Mouse (Mus musculus) intestine, embryonic 16.5 days (tissue): ENCODE measurements around the gene Tmem86a. TPM values are rescaled to one million over a fixed set of nuclear protein-coding genes. Genes with fewer than 3 reads are reported as not detected.
A peak's percentile ranks its signal among the peaks of the same experiment; 100 is the strongest.

ENCODE experiments used
- ATAC-seq: fragments of 200-750 bp; cut with Nextera tagmentation; 2 replicates; pipeline ENCODE4 v1.8.0; 2017; ENCODE audit warnings: moderate TSS enrichment, moderate library complexity
- H3K27ac ChIP-seq: fragments of 300-500 bp; sonication (generic); 2 replicates; pipeline ENCODE4 v1.5.1; 2014; ENCODE audit warnings: mild to moderate bottlenecking, low read length
- H3K27me3 ChIP-seq: fragments of 300-500 bp; sonication (generic); replicated peaks from 2 replicates; pipeline ENCODE4 v1.6.1; 2014; ENCODE audit warnings: low read length, control low read depth, mixed read lengths; ENCODE audit not compliant: control insufficient read depth, insufficient read depth
- H3K36me3 ChIP-seq: fragments of 300-500 bp; sonication (generic); 2 replicates; pipeline ENCODE4 v1.6.1; 2014; ENCODE audit warnings: low read length, control low read depth; ENCODE audit not compliant: control insufficient read depth, insufficient read depth
- H3K4me1 ChIP-seq: fragments of 300-500 bp; sonication (generic); 2 replicates; pipeline ENCODE4 v1.6.1; 2014; ENCODE audit warnings: low read length, control low read depth, mixed read lengths; ENCODE audit not compliant: control insufficient read depth, insufficient read depth
- H3K4me2 ChIP-seq: fragments of 300-500 bp; sonication (generic); 2 replicates; pipeline ENCODE4 v1.6.1; 2014; ENCODE audit warnings: low read depth, low read length, control low read depth
- H3K4me3 ChIP-seq: fragments of 300-500 bp; sonication (generic); 2 replicates; pipeline ENCODE4 v1.5.1; 2014; ENCODE audit warnings: mild to moderate bottlenecking, low read length
- H3K9ac ChIP-seq: fragments of 300-500 bp; sonication (generic); 2 replicates; pipeline ENCODE4 v1.6.1; 2014; ENCODE audit warnings: low read depth, low read length
- H3K9me3 ChIP-seq: fragments of 300-500 bp; sonication (generic); 2 replicates; pipeline ENCODE4 v1.6.1; 2016; ENCODE audit warnings: low read length, control low read depth; ENCODE audit not compliant: control insufficient read depth
- WGBS: fragments of 180-500 bp; shearing (Covaris S2); extraction: QIAGEN DNeasy Blood & Tissue Kit; methylation state at CpG from one replicate; pipeline ENCODE4 v1.1.7; 2014; 5-methylcytosine and 5-hydroxymethylcytosine counted together
- polyA plus RNA-seq: library from polyadenylated mRNA; unstranded; fragments of >200 nt; fragmentation: Nextera tagmentation; extraction: Ambion mirVana; gene quantifications from 2 replicates; pipeline ENCODE4 v1.2.1, GENCODE M21; 2015

Tmem86a gene
- polyA plus RNA-seq: 59.3 and 63.1 TPM in 2 replicates

DNA sequence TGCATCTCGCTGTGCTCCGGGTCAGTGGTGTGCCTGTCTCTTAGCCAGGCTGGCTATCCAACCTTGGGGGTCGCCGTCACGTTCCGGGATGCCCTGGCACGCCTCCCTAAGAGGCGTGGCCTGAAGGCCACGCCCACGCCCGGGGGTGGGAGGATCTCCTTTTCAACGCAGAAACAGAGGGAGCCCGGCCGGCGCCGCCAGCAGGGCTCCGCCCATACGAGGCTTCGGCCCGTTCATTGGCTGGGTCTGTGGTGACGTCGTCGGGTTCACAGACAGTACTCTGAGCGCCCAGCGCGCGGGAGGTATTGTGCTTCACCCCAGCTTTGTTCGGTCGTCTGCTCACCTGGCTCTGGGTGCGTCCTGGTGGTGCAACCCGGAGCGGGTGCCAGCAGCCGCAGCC lies at the start of gene Tmem86a:
Tmem86a (plus strand) TSS at position 236 of the 400 bp plus-strand sequence.
- H3K9ac ChIP-seq: peak within 1 kb of the TSS; percentile 93
- peak within 1 kb of the TSS; percentile 91 for H3K4me2 ChIP-seq
- ATAC-seq: peak; percentile 97
- H3K9me3 ChIP-seq: no peaks in the 10 kb centered on the region
- H3K36me3 ChIP-seq: peaks cover 10% of the 10 kb centered on the region; the same call in 1 of the 2 replicates
- peaks cover 24% of the 10 kb centered on the region for H3K4me1 ChIP-seq
- H3K4me3 ChIP-seq: peak within 1 kb of the TSS; percentile 92
- no peaks in the 10 kb centered on the region for H3K27me3 ChIP-seq
- WGBS: under 1% methylated on average over 33 of the region's 33 CpGs
- H3K27ac ChIP-seq: peak within 1 kb of the TSS; percentile 98

DNA sequence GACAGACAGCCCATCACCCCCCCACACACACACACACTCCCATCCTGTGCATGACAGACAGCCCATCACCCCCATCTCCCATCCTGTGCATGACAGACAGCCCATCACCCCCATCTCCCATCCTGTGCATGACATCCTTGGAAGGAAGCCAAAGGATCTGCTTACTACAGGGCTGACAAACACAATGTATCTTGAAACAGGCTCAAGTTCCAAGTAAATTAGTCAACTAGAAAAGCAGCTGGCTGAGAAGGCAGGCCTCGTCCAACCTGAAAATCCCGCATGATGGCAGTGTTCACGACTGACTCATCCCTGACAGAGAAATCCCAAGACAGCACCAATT lies 49.8 kb upstream of the Tmem86a start:
- Histone ChIP-seq H3K4me2 (no peak overlapping the region), H3K9ac (no peak overlapping the region), H3K4me3 (no peak overlapping the region), H3K4me1 (peaks cover 44% of the 10 kb centered on the region), H3K36me3 (peaks cover 12% of the 10 kb centered on the region), H3K9me3 (no peaks in the 10 kb centered on the region), H3K27ac (0 out of 2 replicates have a peak overlapping the region, but pooled peaks have one; percentile 16), H3K27me3 (no peaks in the 10 kb centered on the region)
- peak; percentile 56 for ATAC-seq
- 22% methylated on average over 3 of the region's 3 CpGs for WGBS

GRCm38 (mm10) chr7:47001125-47001899 lies 49.1 kb upstream of the Tmem86a start:
- Histone ChIP-seq H3K27ac (no peak overlapping the region), H3K27me3 (no peaks in the 10 kb centered on the region), H3K4me2 (no peak overlapping the region), H3K36me3 (peaks cover 12% of the 10 kb centered on the region), H3K4me1 (peaks cover 46% of the 10 kb centered on the region), H3K9me3 (no peaks in the 10 kb centered on the region), H3K4me3 (no peak overlapping the region), H3K9ac (no peak overlapping the region)
- 44% methylated on average over 5 of the region's 5 CpGs for WGBS
- ATAC-seq: no peak

GRCm38 (mm10) chr7:47001900-47002275 lies 48.5 kb upstream of the Tmem86a start:
- H3K4me1 ChIP-seq: peaks cover 46% of the 10 kb centered on the region
- H3K4me3 ChIP-seq: no peak overlapping the region
- H3K27me3 ChIP-seq: no peaks in the 10 kb centered on the region
- no peak overlapping the region for H3K4me2 ChIP-seq
- H3K36me3 ChIP-seq: peaks cover 10% of the 10 kb centered on the region
- H3K9me3 ChIP-seq: no peaks in the 10 kb centered on the region
- H3K27ac ChIP-seq: no peak overlapping the region
- ATAC-seq: no peak
- 59% methylated on average over 4 of the region's 4 CpGs for WGBS
- no peak overlapping the region for H3K9ac ChIP-seq

- Histone ChIP-seq H3K9me3 (no peaks in the 10 kb centered on the region), H3K4me3 (no peak overlapping the region), H3K4me2 (no peak overlapping the region), H3K36me3 (peaks cover 1% of the 10 kb centered on the region; the same call in 1 of the 2 replicates), H3K4me1 (peaks cover 49% of the 10 kb centered on the region), H3K27ac (no peak overlapping the region; the same call in 1 of the 2 replicates), H3K27me3 (no peaks in the 10 kb centered on the region), H3K9ac (no peak overlapping the region)
- ATAC-seq: no peak
- WGBS: 60% methylated on average over 3 of the region's 3 CpGs
These were observed 46.8 kb upstream of the Tmem86a start for GRCm38 (mm10) chr7:47003411-47004115.

GRCm38 (mm10) chr7:47007109-47007780 lies 43.2 kb upstream of the Tmem86a start:
- peaks cover 32% of the 10 kb centered on the region for H3K4me1 ChIP-seq
- peak overlapping the region; percentile 82 for H3K4me3 ChIP-seq
- peak overlapping the region; percentile 97 for H3K27ac ChIP-seq
- 15% methylated on average over 21 of the region's 21 CpGs for WGBS
- H3K9me3 ChIP-seq: no peaks in the 10 kb centered on the region
- H3K27me3 ChIP-seq: no peaks in the 10 kb centered on the region
- H3K4me2 ChIP-seq: peak overlapping the region; percentile 83
- ATAC-seq: no peak
- no peaks in the 10 kb centered on the region for H3K36me3 ChIP-seq
- peak overlapping the region; percentile 85 for H3K9ac ChIP-seq

DNA sequence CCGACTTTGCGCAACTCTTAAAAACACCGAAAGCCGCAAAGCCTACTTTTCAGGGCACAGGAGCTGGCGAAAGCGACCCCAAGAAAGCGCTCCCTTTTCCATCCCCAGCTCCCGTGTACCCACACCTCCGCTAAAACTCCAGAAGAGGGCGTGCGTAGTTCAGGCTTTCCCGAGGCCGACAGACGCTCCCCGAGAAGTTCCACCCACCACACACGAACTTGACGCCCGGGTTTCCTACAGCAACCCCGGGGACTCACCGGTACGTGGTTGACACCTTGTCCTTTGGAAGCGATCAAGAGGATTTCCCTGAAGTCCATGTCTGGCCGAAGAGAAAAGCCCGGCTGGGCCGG lies 42.6 kb upstream of the Tmem86a start:
- H3K9ac ChIP-seq: peak overlapping the region; percentile 85
- peak; percentile 81 for ATAC-seq
- peaks cover 29% of the 10 kb centered on the region for H3K4me1 ChIP-seq
- peak overlapping the region; percentile 82 for H3K4me3 ChIP-seq
- 1% methylated on average over 25 of the region's 25 CpGs for WGBS
- no peaks in the 10 kb centered on the region for H3K27me3 ChIP-seq
- H3K9me3 ChIP-seq: no peaks in the 10 kb centered on the region
- peak overlapping the region; percentile 97 for H3K27ac ChIP-seq
- H3K36me3 ChIP-seq: no peaks in the 10 kb centered on the region
- peak overlapping the region; percentile 83 for H3K4me2 ChIP-seq

DNA sequence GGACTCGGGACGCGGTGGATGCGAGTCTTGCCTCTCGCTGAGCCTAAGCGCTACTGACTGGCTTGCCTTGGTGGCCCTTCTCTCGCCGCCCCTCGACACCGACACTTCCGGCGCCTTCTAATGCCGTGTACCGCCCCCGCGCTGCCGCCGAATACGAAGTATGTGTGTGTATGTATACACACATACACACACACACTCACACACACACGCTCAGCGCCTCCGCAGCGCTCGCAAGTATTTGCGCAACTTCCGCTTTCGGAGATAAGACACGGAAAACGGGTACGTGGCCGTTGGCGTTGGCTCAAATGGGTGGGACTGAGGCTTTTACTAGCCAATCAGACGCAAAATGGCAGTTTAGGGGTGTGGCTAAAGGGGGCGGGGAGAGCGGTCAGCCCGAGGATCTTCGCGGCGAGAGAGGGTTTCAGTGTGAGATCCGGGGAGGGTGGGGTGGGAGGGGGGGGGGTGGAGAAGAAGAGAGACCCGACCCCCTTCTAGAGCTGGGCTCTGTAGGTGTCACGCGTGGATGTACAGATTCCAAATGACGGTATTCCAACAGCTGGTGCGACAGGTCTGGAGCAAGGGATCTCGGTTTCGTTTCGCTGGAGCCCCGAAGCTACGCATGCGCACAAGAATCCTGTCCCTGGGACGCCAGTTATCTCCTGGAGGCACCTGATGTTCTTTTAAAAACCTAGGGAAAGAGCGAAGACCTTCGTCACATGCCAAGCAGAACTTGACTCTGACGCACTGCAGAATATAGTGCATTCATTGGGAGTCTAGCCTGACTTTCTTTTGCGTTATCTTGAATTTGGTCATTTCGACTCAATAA lies 42.0 kb upstream of the Tmem86a start, which contains the start of gene Spty2d1:
Spty2d1 (minus strand) TSS at position 244 of the 826 bp plus-strand sequence.
- Histone ChIP-seq H3K9ac (peak within 1 kb of the TSS; percentile 85), H3K4me1 (peaks cover 27% of the 10 kb centered on the region), H3K9me3 (no peaks in the 10 kb centered on the region), H3K36me3 (no peaks in the 10 kb centered on the region), H3K4me3 (peak within 1 kb of the TSS; percentile 82), H3K27me3 (no peaks in the 10 kb centered on the region), H3K27ac (peak within 1 kb of the TSS; percentile 97), H3K4me2 (peak within 1 kb of the TSS; percentile 87)
- WGBS: under 1% methylated on average over 57 of the region's 57 CpGs
- peak; percentile 93 for ATAC-seq
